1 mouse cellular context compared by ENCODE assay signal in the genomic region with DNA sequence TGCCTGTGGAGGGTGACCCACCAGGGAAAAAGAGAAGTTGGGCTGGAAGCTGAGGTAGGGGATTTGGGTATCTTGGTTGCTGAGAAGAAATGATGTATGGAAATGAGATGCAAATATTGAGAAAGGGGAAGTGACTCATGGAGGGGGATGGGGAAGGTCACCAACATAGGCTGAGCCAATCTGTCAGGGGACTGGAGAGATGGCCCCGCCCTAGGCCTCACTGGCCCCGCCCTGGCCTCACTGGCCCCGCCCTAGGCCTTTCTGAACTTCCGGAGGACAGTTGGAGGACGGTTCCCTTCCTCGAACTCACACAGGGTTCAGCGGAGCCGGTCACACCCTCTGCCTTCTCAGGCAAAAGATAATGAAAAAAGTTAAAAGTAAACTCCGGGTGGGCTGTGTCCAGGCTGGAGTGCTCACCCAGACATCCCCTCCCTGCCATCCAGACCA.
TF ChIP-seq lines count a peak whose summit lies in the region.

No protein-coding gene starts in this region.

TF ChIP-seq in CH12.LX, 34 proteins besides CTCF, POLR2A, EP300 and RAD21 (continued from another document):
- TF ChIP-seq MAX (IDR thresholded peaks at IDR 0.05; ENCODE audit: low read length), result no peak
- TF ChIP-seq IRF4 (IDR thresholded peaks at IDR 0.05; ENCODE audit: low read depth, low read length), result peak; percentile 59
- peak; percentile 60 for TF ChIP-seq ETS1 (conservative IDR thresholded peaks at IDR 0.05; ENCODE audit: low read depth, low read length)
- no peak; the same call in 1 of the 2 replicates for TF ChIP-seq ZMIZ1 (IDR thresholded peaks at IDR 0.05; ENCODE audit: low read depth, low read length)
- no peak for TF ChIP-seq ZKSCAN1 (IDR thresholded peaks at IDR 0.05; ENCODE audit: borderline replicate concordance, low read depth, low read length)
- no peak for TF ChIP-seq MAFK (IDR thresholded peaks at IDR 0.05; ENCODE audit: insufficient replicate concordance, low read length)
- no peak for TF ChIP-seq RCOR1 (conservative IDR thresholded peaks at IDR 0.05; ENCODE audit: low read depth, low read length)
- TF ChIP-seq MEF2A (IDR thresholded peaks at IDR 0.05; ENCODE audit: borderline replicate concordance, low read depth, low read length), result no peak
